Mouse (Mus musculus): ENCODE measurements around the gene Cyp1b1.

- no peak for TF ChIP-seq CTCF (IDR thresholded peaks at IDR 0.05; ENCODE audit: low read depth, low read length)
- TF ChIP-seq POLR2A (IDR thresholded peaks at IDR 0.05; ENCODE audit: extremely low read depth, insufficient read depth, low read length) = no peak
These were observed 39.0 kb upstream of the Cyp1b1 start for GRCm38 (mm10) chr17:79753831-79754230.

Data from liver, adult 2 months (tissue).